Mouse (Mus musculus) c-Kit-negative CD71-positive TER-119-positive erythroid progenitor cells, embryonic 14.5 days (primary cell): ENCODE measurements at regions not wholly inside any gene's neighbourhood (a gene's known extent, or its start where the extent isn't known, plus 50 kb on each side); places are given as distances from the start of the nearest gene placed in this dataset.
"Not testable (repeated sequence)": the region's sequence is repeated elsewhere in the genome, so short reads cannot be mapped to it uniquely, and the experiment has no call there.

Experiments
- DNase-seq: peaks from one replicate; pipeline ENCODE4 v3.0.0-alpha.2; 2013; ENCODE audit warnings: low read depth, low spot score

DNA sequence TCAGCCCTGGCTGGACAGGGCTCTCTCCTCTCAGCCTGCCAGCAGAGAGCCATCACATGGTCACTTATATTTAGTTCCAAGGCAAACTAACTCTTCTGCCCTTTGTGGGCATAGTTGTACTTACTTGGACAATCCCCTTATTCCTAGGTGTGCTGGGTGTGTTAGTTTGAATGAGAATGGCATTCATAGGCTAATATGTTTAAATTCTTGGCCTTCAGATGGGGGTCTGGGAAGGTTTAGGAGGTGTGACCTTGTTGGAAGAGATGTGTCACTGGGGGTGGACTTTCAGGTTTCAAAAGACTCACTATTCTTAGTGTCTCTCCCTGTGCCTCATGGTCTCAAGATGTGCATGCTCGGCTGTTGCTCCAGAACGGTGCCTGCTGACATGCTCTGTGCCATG, 250.5 kb upstream of the Myo3a start:
- DNase-seq: no peak

DNA sequence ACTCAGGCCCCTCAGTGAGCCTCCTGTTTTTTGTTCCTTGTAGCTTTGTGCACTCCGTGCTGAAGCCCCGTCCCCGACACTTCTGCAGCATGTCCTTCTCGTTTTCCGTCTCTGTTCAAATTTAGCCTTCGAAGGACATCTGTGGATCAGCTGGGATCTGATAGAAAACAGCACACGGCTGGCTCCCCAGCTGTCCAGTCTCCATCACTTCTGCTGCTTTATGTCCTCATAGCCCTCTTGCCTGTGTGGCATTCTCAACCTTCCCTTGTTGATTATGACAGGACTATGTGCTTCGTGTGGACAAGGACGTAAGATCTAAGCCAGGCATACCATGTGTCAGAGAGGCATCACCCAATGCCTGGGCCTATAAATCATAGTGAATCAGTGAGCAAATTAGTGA, 247.1 kb upstream of the Myo3a start:
- no peak for DNase-seq

DNA sequence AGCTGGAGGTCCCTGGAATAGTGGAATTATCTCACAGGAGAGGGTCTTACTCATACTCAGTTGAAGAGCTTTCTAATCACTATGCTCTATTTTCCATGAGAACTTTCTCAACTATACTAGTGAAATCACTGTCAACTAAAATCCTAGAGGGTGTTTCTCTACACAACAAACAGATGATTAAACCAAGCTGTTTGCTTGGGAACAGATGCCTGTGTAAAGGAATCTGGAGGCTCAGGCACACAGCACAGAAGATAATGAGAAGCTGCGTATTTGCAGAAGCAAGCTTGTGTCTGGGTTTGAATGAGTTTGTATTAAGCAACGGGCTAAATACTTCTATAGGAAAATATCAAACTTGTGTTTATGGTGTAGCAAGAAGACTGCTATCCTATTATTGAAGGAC, 202.9 kb upstream of the Myo3a start:
- DNase-seq: no peak

DNA sequence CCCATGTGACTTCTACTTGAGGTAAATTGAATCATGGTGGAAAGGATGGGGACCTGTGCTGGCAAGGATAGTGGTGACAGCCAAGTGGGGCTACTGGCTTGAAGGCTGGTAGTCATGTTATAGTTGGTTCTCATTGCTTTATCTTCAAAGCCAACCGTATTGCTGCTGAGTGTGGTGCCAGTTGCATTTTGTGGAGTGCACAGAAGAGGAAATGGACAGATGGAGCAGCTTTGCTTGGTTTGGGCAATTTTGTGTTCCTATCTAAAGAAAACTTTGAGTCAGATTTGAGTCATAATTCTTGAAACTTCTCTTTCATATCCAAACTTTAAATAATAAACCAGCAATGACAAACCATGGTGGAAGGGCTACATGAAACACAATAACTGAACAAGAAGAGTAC, 200.5 kb upstream of the Myo3a start:
- DNase-seq: no peak

DNA sequence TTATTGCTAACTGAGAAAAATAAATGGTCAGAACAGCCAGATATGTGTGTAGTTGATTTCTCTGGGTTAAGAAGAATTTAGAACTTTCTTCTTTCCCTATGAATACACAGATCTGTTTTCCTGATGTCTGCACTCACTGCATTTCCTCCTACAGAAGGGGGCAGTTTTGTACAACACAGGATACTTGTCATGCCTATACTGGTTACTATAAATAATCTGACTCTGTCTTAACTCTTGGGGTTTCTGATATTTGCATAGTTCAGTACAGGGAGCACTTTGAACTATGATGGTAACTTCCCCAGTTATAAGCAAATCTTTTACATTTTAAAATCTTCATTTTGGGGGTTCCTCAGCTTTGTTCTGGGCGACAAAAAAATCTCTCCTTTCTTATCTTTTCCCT, 198.7 kb upstream of the Myo3a start:
- no peak for DNase-seq

DNA sequence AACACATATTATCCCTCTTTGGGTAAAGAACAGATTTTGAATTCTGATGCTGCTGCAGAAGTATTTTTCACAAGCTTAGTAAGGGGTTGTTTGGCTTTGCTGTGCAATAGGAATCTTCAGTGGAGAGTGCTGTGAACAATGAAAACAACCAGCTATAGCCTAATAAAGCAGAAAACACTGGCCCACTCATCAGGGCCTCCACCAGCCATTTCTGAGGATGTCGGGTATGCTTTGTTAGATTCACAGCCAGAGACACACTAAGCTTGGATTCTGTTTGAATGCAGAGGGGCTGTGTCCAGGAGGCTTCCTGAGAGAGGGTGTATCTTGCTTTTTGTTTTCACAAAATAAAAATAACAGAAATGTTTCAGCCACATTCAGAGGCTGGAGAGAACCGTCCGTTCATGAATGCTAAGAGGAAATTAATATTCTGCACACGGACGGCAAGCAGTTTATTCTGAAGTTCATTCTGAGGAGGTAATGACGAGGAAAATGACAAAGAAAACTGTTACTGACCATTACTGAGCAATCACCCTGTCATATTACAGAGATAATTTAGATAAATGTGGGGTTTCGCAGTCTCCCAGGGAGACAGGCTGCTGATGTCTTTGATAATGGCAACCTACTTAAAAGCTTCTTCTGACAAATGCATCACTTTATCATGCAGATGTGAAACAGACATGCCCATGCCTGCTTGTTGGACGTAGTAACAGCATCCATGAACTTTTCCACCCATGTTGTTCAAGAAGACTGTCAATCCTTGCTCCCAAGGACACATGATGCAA, 198.1 kb upstream of the Myo3a start:
- no peak for DNase-seq

DNA sequence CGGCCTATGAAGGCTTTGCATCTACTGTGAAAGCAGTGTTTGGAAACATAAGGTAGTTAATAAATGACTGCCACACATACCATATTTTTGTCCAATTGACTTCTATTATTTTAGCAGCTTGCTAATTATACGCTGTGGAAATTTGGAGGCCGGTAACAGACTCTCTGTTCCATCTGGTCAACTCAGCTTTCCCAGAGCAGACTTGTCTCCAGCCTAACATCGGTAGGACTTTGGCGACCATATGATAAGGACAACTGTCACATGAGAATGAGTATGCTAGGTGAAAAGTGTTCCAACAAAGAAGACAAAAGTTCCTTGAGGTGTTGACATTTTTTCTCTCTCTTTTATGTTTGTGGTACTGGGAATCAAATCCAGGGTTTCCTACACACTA, 197.5 kb upstream of the Myo3a start:
- no peak for DNase-seq

DNA sequence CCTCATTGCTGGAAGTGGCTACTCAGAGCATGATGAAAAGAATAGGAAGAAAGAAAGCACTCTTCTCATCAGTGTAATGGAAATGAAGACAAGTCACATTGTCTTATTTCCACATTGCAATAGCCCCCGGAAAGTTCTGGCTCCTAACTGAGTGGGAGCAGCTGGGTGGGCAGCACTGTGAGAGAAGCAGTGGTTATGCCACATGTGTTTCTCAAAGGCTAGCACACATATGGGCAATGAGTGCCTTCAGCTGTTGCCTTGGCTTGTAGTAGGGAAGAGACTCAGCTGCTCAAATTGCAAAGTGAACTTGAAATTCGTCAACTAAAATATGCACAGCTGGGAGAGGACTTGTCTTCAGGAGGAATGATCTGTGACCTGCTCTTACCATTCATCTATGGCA, 190.5 kb upstream of the Myo3a start:
- no peak for DNase-seq

DNA sequence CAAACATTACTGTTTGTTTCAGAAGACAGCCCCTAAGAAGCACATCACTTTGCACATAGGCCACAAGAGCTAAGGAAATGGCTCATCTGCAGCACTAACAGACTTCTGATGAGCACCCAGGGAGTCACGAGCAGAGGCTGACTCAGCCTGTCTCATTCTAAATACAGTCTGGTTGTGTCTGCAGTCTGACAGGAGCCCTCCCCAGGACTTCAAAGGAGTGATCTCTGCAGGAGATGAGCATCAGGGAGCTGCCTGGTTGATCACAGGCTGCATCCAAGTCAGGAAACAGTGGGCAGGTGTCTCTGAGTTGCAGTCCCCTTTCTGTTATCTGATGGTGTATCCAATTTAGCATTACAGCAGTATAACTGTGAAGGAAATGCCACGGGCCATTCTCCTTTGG, 188.5 kb upstream of the Myo3a start:
- no peak for DNase-seq

DNA sequence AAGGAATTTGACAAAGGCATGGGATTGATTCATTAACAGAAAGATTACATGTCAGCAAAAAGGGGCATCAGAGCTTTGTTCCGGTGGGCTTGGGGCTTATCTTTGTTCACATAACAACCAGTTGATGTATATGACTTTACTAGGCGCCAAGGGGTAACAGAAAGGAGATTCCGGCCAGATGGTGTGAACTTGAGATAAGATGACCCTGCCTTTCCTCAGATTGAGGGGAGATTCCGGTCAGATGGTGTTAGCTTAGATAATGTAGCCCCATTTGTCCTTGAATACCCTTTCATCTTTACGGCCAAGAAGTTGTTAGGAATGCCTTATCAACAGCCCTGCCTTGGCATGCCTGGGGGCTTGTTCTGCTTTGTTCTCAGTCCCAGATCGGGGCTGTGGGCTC, 183.4 kb upstream of the Myo3a start:
- DNase-seq: not testable (repeated sequence)

DNA sequence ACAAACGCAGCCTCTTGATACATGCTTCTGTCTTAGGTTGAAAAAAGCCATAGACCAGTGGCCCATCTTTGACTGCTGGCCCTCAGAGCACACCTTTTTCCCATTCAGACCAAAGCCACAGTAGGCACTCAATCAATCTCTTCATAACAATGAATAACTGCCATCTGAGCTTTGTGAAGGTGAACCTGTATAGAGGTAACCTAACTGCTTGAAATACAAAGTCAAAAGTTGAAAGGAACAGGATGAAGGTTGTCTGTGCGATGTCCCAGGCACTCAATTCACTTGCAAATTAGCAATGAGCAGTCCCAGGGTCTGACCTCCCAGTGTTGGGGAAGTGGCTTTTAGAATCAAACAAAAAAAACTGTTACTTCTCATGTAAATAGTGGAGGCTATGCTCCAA, 182.4 kb upstream of the Myo3a start:
- DNase-seq: no peak

DNA sequence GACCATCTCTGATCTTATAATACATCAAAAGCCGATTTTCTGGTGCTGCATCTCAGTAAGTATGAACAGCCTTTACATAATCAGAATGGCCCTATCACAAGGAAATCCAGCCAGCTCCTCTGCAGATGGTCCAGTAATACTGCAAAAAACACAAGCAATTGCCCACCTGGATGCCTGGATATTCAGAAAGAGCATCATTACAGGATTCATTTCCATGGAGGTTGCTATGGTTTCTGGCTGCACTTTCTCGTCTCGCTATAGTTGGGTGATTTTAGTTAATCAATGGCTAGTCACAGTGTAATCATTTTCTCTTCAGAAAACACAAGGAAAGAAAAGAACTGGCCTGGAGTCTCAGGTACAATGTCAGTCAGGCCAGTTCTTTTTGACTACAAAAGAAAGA, 179.8 kb upstream of the Myo3a start:
- no peak for DNase-seq

DNA sequence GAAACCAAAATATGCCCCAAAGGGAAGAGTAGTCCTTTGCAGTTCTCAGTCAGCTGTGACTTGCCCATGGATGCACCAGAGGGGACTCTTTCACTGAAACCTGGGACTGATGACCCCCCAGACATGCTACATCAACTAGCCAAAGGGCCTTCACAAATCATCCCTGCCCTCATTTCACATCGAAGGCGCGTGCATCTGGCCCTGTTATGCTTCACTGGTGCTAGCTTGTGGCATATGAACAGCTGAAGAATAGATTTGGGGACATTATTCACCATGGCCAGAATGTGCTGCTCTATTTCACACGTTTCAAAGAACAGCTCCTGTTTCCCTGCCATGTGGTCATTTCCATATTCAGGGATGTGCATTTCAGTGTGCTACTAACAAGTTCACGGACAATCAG, 160.8 kb upstream of the Myo3a start:
- DNase-seq: no peak

DNA sequence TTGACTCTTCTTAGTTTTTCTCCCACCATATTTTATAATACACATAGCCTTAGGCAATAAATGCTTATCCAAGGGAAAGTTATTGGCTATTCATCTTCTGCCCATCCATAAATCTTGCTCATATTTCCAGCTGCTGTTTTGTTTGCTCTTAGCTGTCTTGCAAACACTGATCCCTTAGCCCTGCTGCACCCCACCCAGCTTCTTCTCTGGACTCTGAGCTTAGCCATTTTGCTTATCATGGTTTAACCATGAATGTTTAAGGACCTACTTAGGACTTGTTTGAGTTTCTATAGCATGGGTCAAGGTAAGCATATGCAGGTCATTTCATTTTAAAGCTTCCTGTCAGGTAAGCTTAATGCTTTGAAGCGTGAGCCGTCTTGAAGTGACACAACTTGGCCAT, 130.5 kb upstream of the Myo3a start:
- DNase-seq: no peak

DNA sequence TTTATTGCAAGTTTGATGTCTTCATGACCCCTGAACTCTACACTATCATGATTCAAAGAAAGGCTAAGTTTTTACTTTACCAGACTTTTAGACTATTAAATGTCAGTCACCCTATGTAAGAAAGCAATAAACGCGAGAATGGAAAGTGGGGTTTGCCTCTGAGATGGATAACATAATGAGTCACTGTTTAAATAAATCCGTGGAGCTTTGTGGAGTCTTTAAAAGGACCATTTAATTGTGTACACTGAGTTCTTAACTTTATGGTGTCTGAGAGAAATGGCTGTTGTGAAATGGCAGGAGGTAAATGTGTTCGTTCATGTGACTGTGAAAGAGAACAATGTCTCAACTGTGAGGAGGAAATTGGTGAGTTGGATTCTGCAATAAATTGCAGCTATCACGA, 122.2 kb upstream of the Myo3a start:
- no peak for DNase-seq

DNA sequence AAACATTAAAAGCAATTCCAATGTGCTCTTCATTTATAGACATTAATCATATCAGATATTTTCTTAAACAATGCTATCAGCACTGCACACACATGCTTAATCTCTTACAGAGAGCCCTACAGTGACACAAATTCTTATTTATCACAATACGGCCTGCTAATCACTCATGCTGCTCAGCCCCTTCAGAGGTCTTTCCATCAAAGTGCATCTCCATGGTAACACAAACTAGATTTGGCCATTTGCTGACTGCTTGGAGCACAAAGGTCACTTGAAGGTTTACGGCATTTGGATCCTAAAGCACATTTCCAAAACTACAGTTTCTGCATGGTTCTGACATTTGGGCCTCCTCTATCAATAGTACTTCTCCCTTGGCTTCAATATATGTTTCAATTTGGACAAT, 77.6 kb upstream of the Myo3a start:
- no peak for DNase-seq

DNA sequence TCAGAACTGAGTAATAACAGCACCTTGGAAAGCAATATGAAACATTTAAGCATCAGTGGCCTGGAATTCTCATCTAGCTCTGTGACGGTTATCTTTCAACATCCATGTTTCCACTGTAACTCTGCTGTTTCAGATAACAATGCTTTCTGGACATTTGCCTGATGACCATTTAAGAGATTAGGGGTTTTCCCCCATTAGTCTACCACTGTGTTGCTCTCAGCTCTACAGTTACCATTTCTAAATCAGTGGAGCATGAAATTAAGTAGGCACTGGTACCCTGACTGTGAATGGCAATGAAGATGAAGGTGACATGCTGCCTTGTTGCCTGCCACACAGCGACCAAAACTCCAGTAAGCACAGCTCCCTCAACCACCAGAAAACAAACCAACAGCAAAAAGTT, 70.7 kb upstream of the Myo3a start:
- no peak for DNase-seq

DNA sequence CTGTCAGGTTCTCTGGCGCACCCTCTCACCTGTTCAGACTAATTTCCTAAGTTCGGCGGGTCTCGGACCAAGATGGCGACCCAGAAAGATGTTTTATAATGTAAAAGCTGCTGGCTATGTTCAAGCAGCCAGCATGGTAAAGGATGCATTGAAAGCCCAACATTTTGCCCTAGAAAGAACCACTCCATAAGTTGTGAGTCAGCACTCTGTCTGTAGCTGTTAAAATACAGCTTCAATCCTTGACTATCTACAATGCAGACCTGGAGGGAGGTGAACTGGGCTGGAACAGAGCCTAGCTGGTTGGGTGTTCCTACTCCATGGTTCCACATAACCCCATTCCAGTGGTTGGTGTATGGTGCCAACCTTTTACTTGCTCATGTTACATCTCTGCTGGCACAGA, 61.9 kb upstream of the Myo3a start:
- no peak for DNase-seq

DNA sequence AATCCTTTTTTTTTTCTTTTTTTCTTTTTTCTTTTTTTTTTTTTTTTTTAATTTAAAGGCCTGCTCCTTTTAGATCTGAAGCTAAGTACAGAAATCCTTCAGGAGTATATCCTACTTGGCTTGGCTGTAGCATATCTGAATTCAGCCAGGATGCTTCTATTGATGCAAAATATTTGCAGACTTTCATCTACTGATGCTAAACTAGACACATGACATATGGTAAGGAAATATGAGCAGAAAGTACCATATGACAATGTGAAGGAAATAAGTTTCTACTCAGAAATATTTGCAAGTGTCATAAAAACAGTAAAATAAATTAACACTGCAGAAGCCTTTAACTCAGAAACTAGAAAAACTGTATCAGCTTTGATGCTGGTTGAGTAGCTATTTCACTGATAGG, 61.4 kb upstream of the Myo3a start:
- no peak for DNase-seq
